8 mouse cellular contexts compared by ENCODE assay signal in genomic region chr16:17127292-17127691, GRCm38 (mm10). TPM values are rescaled to one million over a fixed set of nuclear protein-coding genes. Genes with fewer than 3 reads are reported as not detected.
A peak's percentile ranks its signal among the peaks of the same experiment; 100 is the strongest.
DNase-seq lines count a peak whose midpoint lies in the region; ATAC-seq and TF ChIP-seq lines count a peak whose summit lies in the region.

No protein-coding gene starts in this region.

- no peak for TF ChIP-seq EP300 in lung, postnatal 0 days (IDR thresholded peaks at IDR 0.05)

- no peaks in the 10 kb centered on the region for H3K27me3 ChIP-seq in lung, postnatal 0 days (replicated peaks; ENCODE audit: insufficient read depth, low read length)
- H3K27me3 ChIP-seq in thymus, adult 2 months (ENCODE audit: control insufficient read depth, insufficient read depth, low read length) = no peaks in the 10 kb centered on the region

- no peak for TF ChIP-seq POLR2A in embryonic fibroblast, embryonic 13.5 days (IDR thresholded peaks at IDR 0.05; ENCODE audit: low read depth, low read length)
- TF ChIP-seq POLR2A in thymus, adult 2 months (IDR thresholded peaks at IDR 0.05; ENCODE audit: control insufficient read depth, extremely low read depth, insufficient read depth, low read length, poor library complexity) = no peak

- TF ChIP-seq CTCF in embryonic fibroblast, embryonic 13.5 days (IDR thresholded peaks at IDR 0.05; ENCODE audit: borderline replicate concordance, insufficient read depth, low read length) = peak; percentile 76; the same call in 1 of the 2 replicates
- peak; percentile 82 for TF ChIP-seq CTCF in lung, postnatal 0 days (IDR thresholded peaks at IDR 0.05)
- TF ChIP-seq CTCF in thymus, adult 2 months (IDR thresholded peaks at IDR 0.05; ENCODE audit: borderline replicate concordance, control insufficient read depth, extremely low read depth, insufficient read depth, low read length, poor library complexity) = no peak

- 91% methylated on average over 1 of the region's 1 CpGs for WGBS in lung, postnatal 0 days
- WGBS in thymus, adult 2 months = 97% methylated on average over 1 of the region's 1 CpGs

- peaks cover 2 to 4% of the 10 kb centered on the region in 2 experiments; a peak in 1 of 4 replicates for H3K4me1 ChIP-seq in ES-E14 (ENCODE audit: control insufficient read depth in 2 of 2, insufficient read depth in 2 of 2, low read length in 2 of 2, poor library complexity in 1 of 2)
- peaks cover 4% of the 10 kb centered on the region; the same call in 1 of the 2 replicates for H3K4me1 ChIP-seq in embryonic fibroblast, embryonic 13.5 days (ENCODE audit: control insufficient read depth, insufficient read depth, low read length)
- peaks cover 13% of the 10 kb centered on the region for H3K4me1 ChIP-seq in lung, postnatal 0 days (ENCODE audit: insufficient read depth, low read depth, low read length)
- H3K4me1 ChIP-seq in thymus, adult 2 months (replicated peaks; ENCODE audit: control insufficient read depth, insufficient read depth, low read length) = peaks cover 25% of the 10 kb centered on the region

- in situ Hi-C loops in ES-E14 (cut with MboI; ENCODE audit: low sequenced_read_pairs in 2 of 2, unreplicated experiment in 2 of 2) = no loop called here

- ATAC-seq in lung, postnatal 0 days = no peak

- H3K4me3 ChIP-seq in ES-E14 (ENCODE audit: insufficient read depth in 1 of 2, low read depth in 1 of 2, low read length in 2 of 2, poor library complexity in 1 of 2, severe bottlenecking in 1 of 2) = no peak overlapping the region
- H3K4me3 ChIP-seq in embryonic fibroblast, embryonic 13.5 days (ENCODE audit: insufficient read depth, low read length) = no peak overlapping the region
- no peak overlapping the region for H3K4me3 ChIP-seq in lung, postnatal 0 days (ENCODE audit: low read depth, low read length)
- H3K4me3 ChIP-seq in thymus, adult 2 months (ENCODE audit: control insufficient read depth, insufficient read depth, low read length) = no peak overlapping the region

- no peaks in the 10 kb centered on the region for H3K9me3 ChIP-seq in ES-E14 (ENCODE audit: control insufficient read depth, insufficient read depth, low read depth, low read length)
- no peaks in the 10 kb centered on the region for H3K9me3 ChIP-seq in lung, postnatal 0 days (ENCODE audit: low read length)

- no peak overlapping the region for H3K4me2 ChIP-seq in lung, postnatal 0 days (replicated peaks; ENCODE audit: low read depth, low read length)

- H3K9ac ChIP-seq in ES-E14 (ENCODE audit: insufficient read depth, low read depth, low read length, poor library complexity, severe bottlenecking) = no peak overlapping the region
- H3K9ac ChIP-seq in lung, postnatal 0 days (replicated peaks; ENCODE audit: low read depth) = no peak overlapping the region

- H3K27ac ChIP-seq in ES-E14 (ENCODE audit: insufficient read depth, low read depth, low read length, poor library complexity, severe bottlenecking) = no peak overlapping the region
- H3K27ac ChIP-seq in embryonic fibroblast, embryonic 13.5 days (ENCODE audit: insufficient read depth, low read length) = no peak overlapping the region
- H3K27ac ChIP-seq in lung, postnatal 0 days (ENCODE audit: low read length) = no peak overlapping the region
- no peak overlapping the region for H3K27ac ChIP-seq in thymus, adult 2 months (ENCODE audit: control insufficient read depth, insufficient read depth, low read length)

- H3K36me3 ChIP-seq in ES-E14 (ENCODE audit: control insufficient read depth, insufficient read depth, low read length, poor library complexity, severe bottlenecking) = peaks cover 9% of the 10 kb centered on the region; the same call in 1 of the 2 replicates
- no peaks in the 10 kb centered on the region for H3K36me3 ChIP-seq in lung, postnatal 0 days (ENCODE audit: insufficient read depth, low read length)
- no peaks in the 10 kb centered on the region for H3K36me3 ChIP-seq in thymus, adult 2 months (ENCODE audit: control insufficient read depth, insufficient read depth, low read length)

- peak; percentile 26 for DNase-seq in heart, adult 8-10 months (ENCODE audit: low spot score)
- no peak for DNase-seq in heart, postnatal 25 days (ENCODE audit: low spot score)
- DNase-seq in 416B (ENCODE audit: low read depth) = peak; percentile 90
- DNase-seq in ES-E14 (ENCODE audit: low read depth, low spot score) = peak; percentile 53
- peak; percentile 48 for DNase-seq in lung, postnatal 0 days (ENCODE audit: low spot score)
- DNase-seq in thymus, adult 2 months = peak; percentile 69
- no peak for DNase-seq in ovary, postnatal 10 days (ENCODE audit: low spot score)

- intact Hi-C loops in heart, postnatal 25 days (cut with DNase I) = no loop called here

TF ChIP-seq in ES-E14, 5 proteins besides CTCF, POLR2A, EP300 and RAD21:
- peak; percentile 35; the same call in 1 of the 2 replicates for TF ChIP-seq ZC3H11A (IDR thresholded peaks at IDR 0.05; ENCODE audit: borderline replicate concordance, low read depth, low read length)
- no peak for TF ChIP-seq ZNF384 (IDR thresholded peaks at IDR 0.05; ENCODE audit: low read depth, low read length)

RNA-seq across cellular contexts. Expression of gene 2610318N02Rik, which starts 2.3 kb away (rescaled TPM):
- not detected for total RNA-seq in heart, adult 8-10 months (2022)
- total RNA-seq in heart, postnatal 25 days (2021) = not detected
- total RNA-seq in ES-E14 (2012; rRNA removed) = 47.7 and 74.0 TPM in 2 replicates
- polyA plus RNA-seq in embryonic fibroblast, embryonic 13.5 days (2011; ENCODE audit: insufficient read length, low read depth, missing spikeins) = 5.4 and 6.3 TPM in 2 replicates
- polyA plus RNA-seq in lung, postnatal 0 days (2015; fragmentation: Nextera tagmentation; extraction: Ambion mirVana) = 0.90 and 1.3 TPM in 2 replicates
- 105 and 118 TPM in 2 replicates for polyA plus RNA-seq in thymus, adult 2 months (2012; rRNA removed)

RNA-seq across cellular contexts. Expression of gene Sdf2l1, which starts 4.9 kb away (rescaled TPM):
- 10 to 100 TPM; 11.8 to 26.0 (median 12.9) TPM for total RNA-seq in heart, adult 8-10 months (2022)
- total RNA-seq in heart, postnatal 25 days (2021) = 10 to 100 TPM; 15.6 to 21.7 TPM
- 112 and 168 TPM in 2 replicates for total RNA-seq in ES-E14 (2012; rRNA removed)
- polyA plus RNA-seq in embryonic fibroblast, embryonic 13.5 days (2011; ENCODE audit: insufficient read length, low read depth, missing spikeins) = 17.0 and 23.2 TPM in 2 replicates
- polyA plus RNA-seq in lung, postnatal 0 days (2015; fragmentation: Nextera tagmentation; extraction: Ambion mirVana) = 20.6 and 34.6 TPM in 2 replicates
- polyA plus RNA-seq in thymus, adult 2 months (2012; rRNA removed) = 60.3 and 69.8 TPM in 2 replicates

RNA-seq across cellular contexts. Expression of gene Ppil2, which starts 16.2 kb away (rescaled TPM):
- total RNA-seq in heart, adult 8-10 months (2022) = 10 to 100 TPM; 36.2 to 39.6 (median 38.1) TPM
- 10 to 100 TPM; 33.7 to 38.6 TPM for total RNA-seq in heart, postnatal 25 days (2021)
- 73.2 and 86.7 TPM in 2 replicates for total RNA-seq in ES-E14 (2012; rRNA removed)
- 82.6 and 97.5 TPM in 2 replicates for polyA plus RNA-seq in embryonic fibroblast, embryonic 13.5 days (2011; ENCODE audit: insufficient read length, low read depth, missing spikeins)
- polyA plus RNA-seq in lung, postnatal 0 days (2015; fragmentation: Nextera tagmentation; extraction: Ambion mirVana) = 82.2 and 91.4 TPM in 2 replicates
- polyA plus RNA-seq in thymus, adult 2 months (2012; rRNA removed) = 163 and 176 TPM in 2 replicates

RNA-seq across cellular contexts. Expression of gene Ydjc, which starts 17.1 kb away (rescaled TPM):
- 1 to 10 TPM; 1.8 to 2.6 (median 2.3) TPM for total RNA-seq in heart, adult 8-10 months (2022)
- 1 to 10 TPM; 1.1 to 2.2 TPM for total RNA-seq in heart, postnatal 25 days (2021)
- total RNA-seq in ES-E14 (2012; rRNA removed) = 34.0 and 64.7 TPM in 2 replicates
- 5.9 and 9.5 TPM in 2 replicates for polyA plus RNA-seq in embryonic fibroblast, embryonic 13.5 days (2011; ENCODE audit: insufficient read length, low read depth, missing spikeins)
- 1.6 TPM in 2 replicates for polyA plus RNA-seq in lung, postnatal 0 days (2015; fragmentation: Nextera tagmentation; extraction: Ambion mirVana)
- polyA plus RNA-seq in thymus, adult 2 months (2012; rRNA removed) = 19.3 and 21.4 TPM in 2 replicates

RNA-seq across cellular contexts. Expression of gene Ccdc116, which starts 19.7 kb away (rescaled TPM):
- under 1 TPM in 2 of 4 experiments, not detected in 2; 0.31 to 0.33 TPM for total RNA-seq in heart, adult 8-10 months (2022)
- under 1 TPM in 1 of 2 experiments, not detected in 1; 0.13 TPM for total RNA-seq in heart, postnatal 25 days (2021)
- 4.0 and 4.4 TPM in 2 replicates for total RNA-seq in ES-E14 (2012; rRNA removed)
- polyA plus RNA-seq in embryonic fibroblast, embryonic 13.5 days (2011; ENCODE audit: insufficient read length, low read depth, missing spikeins) = 0.97 and 1.6 TPM in 2 replicates
- polyA plus RNA-seq in lung, postnatal 0 days (2015; fragmentation: Nextera tagmentation; extraction: Ambion mirVana) = 0.08 and 0.13 TPM in 2 replicates
- polyA plus RNA-seq in thymus, adult 2 months (2012; rRNA removed) = 3.5 and 3.7 TPM in 2 replicates

Comparison
In these comparisons a context has a peak if more than half of its experiments do, and no peak if none do; other contexts are left out.
1. DNase-seq: peak in heart, adult 8-10 months (single experiment), 416B (single experiment), ES-E14 (single experiment), lung, postnatal 0 days (single experiment) and thymus, adult 2 months (single experiment); none in heart, postnatal 25 days (single experiment) and ovary, postnatal 10 days (single experiment).
2. RNA of gene 2610318N02Rik, which starts 2.3 kb away (total RNA-seq): 47.7 to 74.0 TPM in ES-E14; not detected in heart, postnatal 25 days and not detected in heart, adult 8-10 months; every median in the first group is over 10 times any median in the second.